Mouse (Mus musculus) liver (tissue): ENCODE measurements around the gene Sypl2.

Experiments used
- DNase-seq: peaks from one replicate; pipeline ENCODE4 v3.0.0-alpha.2; 2020; ENCODE audit warnings: mixed read lengths

Gene Sypl2

DNA sequence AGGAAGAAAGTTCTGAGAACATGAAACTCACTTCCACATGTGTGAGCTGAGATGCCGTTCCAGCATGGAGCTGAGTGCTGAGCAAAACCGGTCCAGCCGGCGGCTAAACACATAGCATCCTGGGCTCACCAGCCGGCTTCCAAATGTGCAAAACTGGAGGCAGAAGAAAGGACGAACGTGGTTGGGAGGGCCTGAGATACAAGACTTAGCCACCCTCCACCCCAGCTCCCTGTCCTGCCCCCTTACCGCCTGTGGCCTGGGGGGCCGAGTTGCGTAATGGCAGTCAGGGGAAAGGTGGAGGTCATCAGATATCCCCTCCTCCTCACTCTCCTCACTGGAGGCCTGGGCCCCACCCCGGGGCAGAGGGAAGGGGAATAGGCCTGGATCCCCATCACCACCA is 22.0 kb downstream of the Sypl2 start:
- DNase-seq: no peak

- DNase-seq: peak; percentile 83
Measured at GRCm38 (mm10) chr3:108203621-108204325, 22.7 kb downstream of the Sypl2 start.

GRCm38 (mm10) chr3:108203212-108203611 is 23.2 kb downstream of the Sypl2 start:
- no peak for DNase-seq

- no peak for DNase-seq
Measured at GRCm38 (mm10) chr3:108202506-108202905, 23.9 kb downstream of the Sypl2 start.

- peak; percentile 97 for DNase-seq
Measured at GRCm38 (mm10) chr3:108200329-108201323, 25.8 kb downstream of the Sypl2 start, which contains the start of gene Cyb561d1. Cyb561d1 (minus strand) TSS chr3:108201212.

DNA sequence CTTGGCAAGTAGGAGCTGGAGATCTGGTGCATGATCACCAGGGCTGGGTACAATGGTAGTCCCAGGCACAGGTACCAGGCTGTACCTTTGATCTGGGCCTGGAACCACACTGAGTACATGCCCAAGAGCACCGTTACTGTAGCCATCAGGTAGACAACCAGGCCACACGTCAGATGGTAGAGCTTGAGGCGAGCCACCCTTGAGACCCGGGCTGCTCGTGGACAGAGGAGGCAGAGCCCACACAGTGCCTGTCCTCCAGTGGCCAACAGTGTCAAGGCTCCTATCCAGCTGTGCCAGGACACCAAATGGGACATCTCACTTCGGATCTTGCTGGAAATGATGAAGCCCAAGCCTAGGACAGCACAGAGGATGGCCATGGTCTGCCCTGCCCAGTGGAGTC is 27.2 kb downstream of the Sypl2 start:
- no peak for DNase-seq

DNA sequence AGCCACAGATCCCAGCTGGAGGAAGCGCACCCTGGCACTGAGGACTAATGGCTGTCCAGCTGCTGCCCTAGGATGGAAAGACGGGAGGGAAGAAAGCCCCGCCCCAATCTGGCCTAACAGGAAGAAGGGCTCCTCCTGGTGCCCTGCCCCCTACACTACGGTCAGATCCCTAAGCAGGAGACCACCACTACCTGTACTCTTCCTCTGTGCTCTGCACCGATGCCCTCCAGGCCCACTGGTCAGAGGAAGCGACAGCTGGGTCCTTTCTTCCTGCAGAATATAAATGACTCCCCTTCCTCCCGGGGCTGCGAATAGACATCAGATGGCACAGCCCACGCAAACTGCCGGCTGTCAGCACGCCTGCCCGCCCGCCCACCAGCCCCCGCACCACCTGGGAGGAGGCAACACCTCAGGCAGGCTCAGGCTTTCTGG is 29.4 kb downstream of the Sypl2 start:
- peak; percentile 35 for DNase-seq

DNA sequence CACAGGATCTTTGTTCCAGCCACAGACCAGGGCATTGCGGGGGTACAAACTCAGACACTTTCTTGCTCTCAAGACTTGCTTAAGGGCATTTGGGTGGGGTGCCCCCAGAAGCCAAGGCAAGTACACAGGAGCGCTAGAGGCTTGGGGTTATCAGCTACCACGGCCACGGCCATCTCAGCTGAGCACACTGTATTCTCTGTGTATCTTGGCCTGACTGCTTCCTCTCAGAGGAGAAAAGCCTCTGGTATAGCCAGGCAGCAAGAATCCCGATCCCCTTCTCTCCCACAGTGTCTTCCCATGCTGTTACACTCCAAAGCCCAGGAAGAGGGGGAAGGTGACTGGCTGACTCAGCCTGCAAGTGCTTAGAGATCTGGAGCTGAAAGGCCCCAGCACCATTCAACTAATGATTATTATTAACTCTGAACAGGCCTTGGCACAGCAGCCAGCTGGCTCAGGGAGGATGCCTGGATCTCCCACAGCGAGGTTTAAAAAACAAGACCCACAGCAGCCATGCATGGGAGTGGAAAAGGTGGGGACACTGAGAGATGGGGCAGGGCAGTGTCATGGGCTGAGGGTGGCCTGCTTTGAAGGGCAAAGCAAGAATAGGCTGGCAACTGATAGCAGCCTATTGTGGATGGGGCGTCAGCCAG is 30.4 kb downstream of the Sypl2 start:
- no peak for DNase-seq

GRCm38 (mm10) chr3:108195287-108195686 is 31.2 kb downstream of the Sypl2 start:
- no peak for DNase-seq

DNA sequence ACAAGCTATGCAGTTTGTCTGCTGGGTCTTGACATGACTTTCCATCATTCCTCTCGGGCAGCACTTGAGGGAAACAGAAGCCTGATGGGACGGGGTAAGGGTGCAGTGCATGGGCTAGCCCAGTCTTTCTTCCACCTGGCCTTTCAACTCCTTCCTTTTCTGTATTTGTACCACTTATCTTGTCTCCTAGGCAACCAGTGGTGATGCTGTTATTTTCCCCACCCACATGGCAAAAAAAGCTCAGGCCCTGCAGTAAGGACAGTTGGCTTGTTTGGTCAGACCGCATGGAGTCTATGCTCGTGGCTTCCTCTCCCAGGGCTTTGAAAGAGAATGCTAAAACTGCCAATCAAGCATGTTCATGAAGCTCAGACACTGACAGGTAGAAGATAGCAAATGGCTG is 32.8 kb downstream of the Sypl2 start:
- DNase-seq: no peak

DNA sequence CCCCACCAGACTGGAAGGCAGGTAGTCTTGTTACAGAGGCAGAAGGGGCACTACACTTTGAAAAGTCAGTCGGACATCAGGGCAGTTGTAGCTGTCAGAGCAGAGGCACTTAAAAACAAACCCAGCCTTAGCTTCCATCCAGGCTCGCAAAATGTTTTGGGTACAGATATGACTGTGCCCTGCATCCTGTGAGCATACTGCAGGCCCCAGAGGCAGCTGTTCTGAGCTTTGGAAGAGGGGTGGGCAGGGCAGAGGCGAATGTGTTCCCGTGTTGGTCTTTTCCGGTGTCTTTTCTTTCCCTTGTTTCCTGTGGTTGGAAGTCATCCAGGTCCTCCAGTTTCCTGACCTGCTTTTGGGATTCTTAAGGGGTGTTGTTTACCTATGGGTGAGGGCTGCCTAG is 36.6 kb downstream of the Sypl2 start:
- DNase-seq: no peak

DNA sequence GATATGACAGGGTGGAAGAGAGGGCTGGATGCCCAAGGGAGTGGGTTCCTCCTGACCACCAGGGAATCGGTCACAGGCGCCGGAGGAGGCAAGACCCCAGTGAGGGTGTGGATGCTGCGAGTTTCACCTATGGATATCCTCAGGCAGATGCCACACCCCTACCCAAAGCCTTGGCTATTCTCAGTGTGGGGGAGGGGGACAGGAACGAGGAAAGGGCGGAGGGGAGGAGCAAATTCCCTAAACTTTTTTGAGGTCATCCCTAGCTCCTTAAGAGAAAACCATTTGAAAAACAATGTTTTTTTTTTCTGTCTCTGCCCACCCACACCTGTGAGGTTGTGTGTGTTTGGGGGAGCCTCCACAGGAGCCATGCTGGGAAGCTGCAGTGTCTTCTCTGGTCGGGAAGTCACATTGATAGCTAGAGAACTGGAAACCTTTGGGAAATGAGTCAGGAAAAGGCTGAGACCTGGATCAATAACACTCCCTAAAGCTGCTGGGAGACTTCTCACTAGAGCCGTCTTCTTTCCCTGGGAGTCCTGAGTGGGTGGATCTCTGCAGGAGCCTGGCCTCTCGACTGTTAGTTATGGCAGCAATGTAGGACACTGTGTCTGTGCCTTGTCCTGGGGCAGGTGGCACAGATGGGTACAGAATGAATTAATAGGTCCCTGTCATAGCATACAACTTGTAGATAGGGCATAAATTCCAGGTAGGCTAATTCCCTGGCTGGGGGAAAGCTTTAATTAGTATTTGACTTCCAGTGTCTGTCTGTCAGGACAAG is 37.5 kb downstream of the Sypl2 start:
- DNase-seq: no peak

GRCm38 (mm10) chr3:108187111-108187795 is 39.2 kb downstream of the Sypl2 start:
- no peak for DNase-seq

GRCm38 (mm10) chr3:108186098-108187047 is 40.1 kb downstream of the Sypl2 start, which contains the start of gene Amigo1:
Amigo1 (plus strand) TSS chr3:108186335.
- peak; percentile 45 for DNase-seq

DNA sequence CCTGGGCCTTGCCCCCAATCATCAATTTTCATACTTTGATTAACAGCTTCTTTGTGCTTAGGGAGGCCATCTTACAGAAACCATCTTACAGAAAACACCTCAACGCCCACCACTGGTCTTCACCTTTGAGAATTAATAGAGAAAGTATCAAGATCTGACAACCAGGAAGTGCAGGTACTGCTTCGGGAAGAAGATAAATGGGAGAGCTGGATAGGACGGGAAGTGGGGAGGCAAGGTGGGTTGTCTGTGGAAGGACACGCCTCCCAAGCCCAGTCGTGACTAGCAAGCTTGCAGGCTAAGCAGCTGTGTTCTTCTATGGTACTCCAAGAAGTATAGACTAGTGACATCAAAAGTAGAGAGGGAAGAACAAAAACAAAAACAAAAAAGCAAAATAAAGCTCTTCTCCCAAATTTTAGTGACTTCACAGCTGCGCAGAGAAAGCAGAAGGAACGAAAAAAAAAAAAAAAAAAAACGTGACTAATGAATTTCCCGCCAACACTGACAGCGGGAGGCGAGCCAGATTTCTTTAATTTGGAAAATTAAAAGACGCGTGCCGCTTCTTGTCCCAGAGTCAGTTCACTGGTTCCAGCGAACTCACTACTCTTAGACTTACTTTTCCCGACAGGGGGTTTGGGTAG is 40.9 kb downstream of the Sypl2 start:
- DNase-seq: no peak

- DNase-seq: no peak
Measured at GRCm38 (mm10) chr3:108184742-108185141, 41.7 kb downstream of the Sypl2 start.

- DNase-seq: no peak
Measured at GRCm38 (mm10) chr3:108180514-108180913, 45.9 kb downstream of the Sypl2 start.

- DNase-seq: no peak
Measured at GRCm38 (mm10) chr3:108178756-108179715, 47.4 kb downstream of the Sypl2 start.
